Mouse (Mus musculus) forebrain, embryonic 13.5 days (tissue): ENCODE data around the gene Arid1a. TPM values are rescaled to one million over a fixed set of nuclear protein-coding genes. Genes with fewer than 3 reads are reported as not detected.

Experiments used
- ATAC-seq: fragments of 200-750 bp; cut with Nextera tagmentation; 2 replicates; pipeline ENCODE4 v1.8.0; 2017
- H3K27ac ChIP-seq: fragments of 300-500 bp; sonication (generic); 2 replicates; pipeline ENCODE4 v1.5.1; 2015; ENCODE audit warnings: inconsistent platforms, mild to moderate bottlenecking, moderate library complexity
- H3K27me3 ChIP-seq: fragments of 300-500 bp; sonication (generic); 2 replicates; pipeline ENCODE4 v1.6.1; 2015; ENCODE audit warnings: mild to moderate bottlenecking, inconsistent platforms
- H3K36me3 ChIP-seq: fragments of 300-500 bp; sonication (generic); 2 replicates; pipeline ENCODE4 v1.6.1; 2015; ENCODE audit warnings: mild to moderate bottlenecking, inconsistent platforms; ENCODE audit not compliant: poor library complexity, severe bottlenecking
- H3K4me1 ChIP-seq: fragments of 300-500 bp; sonication (generic); 2 replicates; pipeline ENCODE4 v1.6.1; 2015; ENCODE audit warnings: inconsistent platforms
- H3K4me2 ChIP-seq: fragments of 300-500 bp; sonication (generic); 2 replicates; pipeline ENCODE4 v1.6.1; 2015; ENCODE audit warnings: inconsistent platforms, mild to moderate bottlenecking, moderate library complexity
- H3K4me3 ChIP-seq: fragments of 300-500 bp; sonication (generic); 2 replicates; pipeline ENCODE4 v1.5.1; 2015; ENCODE audit warnings: mild to moderate bottlenecking, inconsistent platforms
- H3K9ac ChIP-seq: fragments of 300-500 bp; sonication (generic); 2 replicates; pipeline ENCODE4 v1.6.1; 2015; ENCODE audit warnings: mild to moderate bottlenecking, inconsistent platforms
- H3K9me3 ChIP-seq: fragments of 300-500 bp; sonication (generic); replicated peaks from 2 replicates; pipeline ENCODE4 v1.6.1; 2016; ENCODE audit warnings: inconsistent platforms
- WGBS: fragments of 180-500 bp; shearing (Covaris S2); methylation state at CpG from one replicate; pipeline ENCODE4 v1.1.7; 2015; 5-methylcytosine and 5-hydroxymethylcytosine counted together
- polyA plus RNA-seq: library from polyadenylated mRNA; unstranded; fragments of >200 nt; fragmentation: Nextera tagmentation; extraction: Ambion mirVana; gene quantifications from 2 replicates; pipeline ENCODE4 v1.2.1, GENCODE M21; 2015

The Arid1a gene
- polyA plus RNA-seq, 1 experiment from 2014 or later: 44.7 TPM

GRCm38 (mm10) chr4:133671881-133672844 is 84.4 kb downstream of the Arid1a start, which contains the start of gene Pigv:
Pigv (minus strand) TSS chr4:133672647.
- H3K27ac ChIP-seq: peak within 1 kb of the TSS; percentile 98
- under 1% methylated on average over 69 of the region's 76 CpGs for WGBS
- ATAC-seq: peak; percentile 90
- H3K9me3 ChIP-seq: no peaks in the 10 kb centered on the region
- no peaks in the 10 kb centered on the region for H3K27me3 ChIP-seq
- peaks cover 8% of the 10 kb centered on the region; the same call in 1 of the 2 replicates for H3K36me3 ChIP-seq
- H3K4me3 ChIP-seq: peak within 1 kb of the TSS; percentile 74
- H3K4me1 ChIP-seq: peaks cover 59% of the 10 kb centered on the region
- H3K4me2 ChIP-seq: peak within 1 kb of the TSS; percentile 83
- H3K9ac ChIP-seq: peak within 1 kb of the TSS; percentile 89

GRCm38 (mm10) chr4:133671184-133671880 is 85.2 kb downstream of the Arid1a start:
- H3K4me1 ChIP-seq: peaks cover 51% of the 10 kb centered on the region
- WGBS: 2% methylated on average over 13 of the region's 13 CpGs

GRCm38 (mm10) chr4:133669652-133670210 is 86.8 kb downstream of the Arid1a start:
- H3K27ac ChIP-seq: no peak overlapping the region
- no peak overlapping the region for H3K4me3 ChIP-seq
- ATAC-seq: no peak
- 0 out of 2 replicates have a peak overlapping the region, but pooled peaks have one; percentile 6 for H3K4me2 ChIP-seq
- H3K27me3 ChIP-seq: no peaks in the 10 kb centered on the region
- WGBS: 70% methylated on average over 6 of the region's 6 CpGs
- peaks cover 14% of the 10 kb centered on the region for H3K36me3 ChIP-seq
- H3K4me1 ChIP-seq: peaks cover 42% of the 10 kb centered on the region
- H3K9ac ChIP-seq: peak overlapping the region; percentile 21; the same call in 1 of the 2 replicates
- no peaks in the 10 kb centered on the region for H3K9me3 ChIP-seq

More at GRCm38 (mm10) chr4:133671184-133671880, 85.2 kb downstream of the Arid1a start:
- no peaks in the 10 kb centered on the region for H3K27me3 ChIP-seq
- H3K36me3 ChIP-seq: peaks cover 8% of the 10 kb centered on the region
- H3K9me3 ChIP-seq: no peaks in the 10 kb centered on the region
- peak overlapping the region; percentile 83 for H3K4me2 ChIP-seq
- ATAC-seq: no peak
- H3K27ac ChIP-seq: peak overlapping the region; percentile 98
- peak overlapping the region; percentile 89 for H3K9ac ChIP-seq
- peak overlapping the region; percentile 74 for H3K4me3 ChIP-seq

GRCm38 (mm10) chr4:133668537-133668936 is 88.0 kb downstream of the Arid1a start:
- H3K4me3 ChIP-seq: no peak overlapping the region
- H3K4me2 ChIP-seq: no peak overlapping the region
- H3K27ac ChIP-seq: no peak overlapping the region
- H3K9me3 ChIP-seq: no peaks in the 10 kb centered on the region
- 80% methylated on average over 3 of the region's 3 CpGs for WGBS
- H3K4me1 ChIP-seq: peaks cover 31% of the 10 kb centered on the region
- ATAC-seq: no peak
- no peaks in the 10 kb centered on the region for H3K27me3 ChIP-seq
- peak overlapping the region; percentile 1; the same call in 1 of the 2 replicates for H3K9ac ChIP-seq
- H3K36me3 ChIP-seq: peaks cover 19% of the 10 kb centered on the region

- Histone ChIP-seq H3K4me1 (peaks cover 17% of the 10 kb centered on the region), H3K9me3 (no peaks in the 10 kb centered on the region), H3K36me3 (peaks cover 30% of the 10 kb centered on the region), H3K4me2 (no peak overlapping the region), H3K9ac (no peak overlapping the region), H3K27ac (no peak overlapping the region), H3K27me3 (no peaks in the 10 kb centered on the region), H3K4me3 (no peak overlapping the region)
- 96% methylated on average over 6 of the region's 6 CpGs for WGBS
- ATAC-seq: no peak
These were observed 90.4 kb downstream of the Arid1a start for GRCm38 (mm10) chr4:133666199-133666598.

- no peaks in the 10 kb centered on the region for H3K27me3 ChIP-seq
- H3K4me1 ChIP-seq: peaks cover 17% of the 10 kb centered on the region
- H3K9me3 ChIP-seq: no peaks in the 10 kb centered on the region
- H3K4me2 ChIP-seq: no peak overlapping the region
- no peak overlapping the region for H3K4me3 ChIP-seq
- peak overlapping the region; percentile 31; the same call in 1 of the 2 replicates for H3K27ac ChIP-seq
- no peak for ATAC-seq
- H3K9ac ChIP-seq: peak overlapping the region; percentile 21; the same call in 1 of the 2 replicates
- 53% methylated on average over 11 of the region's 11 CpGs for WGBS
- peaks cover 30% of the 10 kb centered on the region for H3K36me3 ChIP-seq
These were observed 91.5 kb downstream of the Arid1a start for GRCm38 (mm10) chr4:133665118-133665517.

GRCm38 (mm10) chr4:133662945-133663344 is 93.6 kb downstream of the Arid1a start:
- WGBS: 88% methylated on average over 8 of the region's 8 CpGs
- peaks cover 26% of the 10 kb centered on the region for H3K4me1 ChIP-seq
- no peak overlapping the region for H3K27ac ChIP-seq
- no peak overlapping the region for H3K4me3 ChIP-seq
- no peaks in the 10 kb centered on the region for H3K27me3 ChIP-seq
- H3K36me3 ChIP-seq: peaks cover 25% of the 10 kb centered on the region
- no peak for ATAC-seq
- H3K9ac ChIP-seq: no peak overlapping the region
- H3K9me3 ChIP-seq: no peaks in the 10 kb centered on the region
- H3K4me2 ChIP-seq: no peak overlapping the region

- H3K36me3 ChIP-seq: peaks cover 22% of the 10 kb centered on the region
- H3K4me3 ChIP-seq: no peak overlapping the region
- no peaks in the 10 kb centered on the region for H3K9me3 ChIP-seq
- H3K4me1 ChIP-seq: peaks cover 26% of the 10 kb centered on the region
- no peaks in the 10 kb centered on the region for H3K27me3 ChIP-seq
- H3K4me2 ChIP-seq: no peak overlapping the region
- ATAC-seq: no peak
- H3K9ac ChIP-seq: no peak overlapping the region
- no peak overlapping the region for H3K27ac ChIP-seq
- 92% methylated on average over 8 of the region's 8 CpGs for WGBS
These were observed 94.1 kb downstream of the Arid1a start for GRCm38 (mm10) chr4:133662421-133662820.

GRCm38 (mm10) chr4:133660193-133661155 is 96.1 kb downstream of the Arid1a start:
- Histone ChIP-seq H3K27ac (peak overlapping the region; percentile 78), H3K4me3 (no peak overlapping the region), H3K4me2 (peak overlapping the region; percentile 40), H3K4me1 (peaks cover 26% of the 10 kb centered on the region), H3K36me3 (peaks cover 22% of the 10 kb centered on the region), H3K9ac (peak overlapping the region; percentile 36), H3K27me3 (no peaks in the 10 kb centered on the region), H3K9me3 (no peaks in the 10 kb centered on the region)
- 17% methylated on average over 10 of the region's 10 CpGs for WGBS
- peak; percentile 80 for ATAC-seq

- Histone ChIP-seq H3K36me3 (peaks cover 15% of the 10 kb centered on the region; the same call in 1 of the 2 replicates), H3K9me3 (no peaks in the 10 kb centered on the region), H3K4me2 (peak overlapping the region; percentile 40), H3K4me3 (no peak overlapping the region), H3K4me1 (peaks cover 21% of the 10 kb centered on the region), H3K27ac (peak overlapping the region; percentile 78), H3K9ac (peak overlapping the region; percentile 36), H3K27me3 (no peaks in the 10 kb centered on the region)
- no peak for ATAC-seq
- 18% methylated on average over 15 of the region's 15 CpGs for WGBS
These were observed 96.9 kb downstream of the Arid1a start for GRCm38 (mm10) chr4:133659497-133660192.
